Mouse (Mus musculus) skeletal muscle tissue, adult 2 months (tissue): Measurements from ENCODE around the gene Eme2.

Experiments
- DNase-seq: peaks from one replicate; pipeline ENCODE4 v3.0.0-alpha.2; 2012; ENCODE audit warnings: low read depth, low spot score

Gene Eme2

GRCm38 (mm10) chr17:24874989-24875388 is 19.9 kb downstream of the Eme2 start:
- no peak for DNase-seq

DNA sequence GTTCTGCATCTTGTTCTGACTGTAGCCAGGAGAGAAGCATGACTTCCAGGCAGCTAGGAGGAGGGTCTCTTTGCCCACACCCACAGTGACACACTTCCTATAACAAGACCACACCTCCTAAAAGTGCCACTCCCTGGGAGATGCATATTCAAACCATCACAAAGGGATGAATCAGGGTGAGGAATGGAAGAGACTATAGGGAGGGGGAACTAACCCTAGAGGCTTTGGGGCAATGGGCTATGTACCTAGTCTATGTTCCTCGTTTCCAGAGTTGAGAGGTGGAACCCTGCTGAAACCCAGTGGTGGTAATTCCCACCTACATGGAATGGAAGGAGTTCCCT is 20.5 kb downstream of the Eme2 start:
- no peak for DNase-seq

DNA sequence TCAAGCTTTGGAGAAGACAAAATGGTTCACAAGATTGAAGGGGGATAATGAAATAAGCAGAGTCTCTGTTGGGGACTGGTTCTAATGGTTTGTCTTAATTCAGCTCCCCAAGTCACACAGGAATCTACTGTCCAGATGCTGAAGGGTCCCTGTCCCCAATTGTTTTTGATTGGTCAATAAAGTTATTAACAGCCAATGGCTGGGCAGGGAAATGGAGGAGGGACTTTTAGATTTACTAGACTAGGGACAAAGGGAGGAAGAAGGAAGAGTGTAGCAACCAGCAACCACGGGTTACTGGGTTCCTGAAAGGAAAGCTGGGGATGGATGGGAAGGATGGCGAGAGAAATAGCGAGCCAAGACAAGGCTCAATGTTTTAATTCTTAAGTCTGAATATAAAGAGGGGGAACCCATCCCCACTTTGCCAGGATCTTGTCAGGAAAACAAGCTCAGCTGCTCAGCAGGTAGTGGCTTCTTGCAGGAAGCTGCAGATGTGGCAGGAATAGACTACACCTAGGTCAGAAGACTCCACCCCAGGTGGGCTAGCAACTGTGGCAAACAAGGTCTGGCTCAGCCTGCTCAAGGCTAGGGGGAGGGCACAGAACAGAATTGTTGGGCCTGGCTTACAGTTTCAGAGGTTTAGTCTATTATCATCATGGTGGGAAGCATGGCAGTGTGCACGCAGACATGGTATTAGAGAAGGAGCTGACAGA is 21.0 kb downstream of the Eme2 start:
- DNase-seq = no peak

- DNase-seq = no peak
Observed at GRCm38 (mm10) chr17:24867914-24868313, 27.0 kb downstream of the Eme2 start.

GRCm38 (mm10) chr17:24865776-24866175 is 29.1 kb downstream of the Eme2 start, which contains the start of gene Igfals:
TSS of gene Igfals (plus strand) at chr17:24865997.
- DNase-seq = no peak

DNA sequence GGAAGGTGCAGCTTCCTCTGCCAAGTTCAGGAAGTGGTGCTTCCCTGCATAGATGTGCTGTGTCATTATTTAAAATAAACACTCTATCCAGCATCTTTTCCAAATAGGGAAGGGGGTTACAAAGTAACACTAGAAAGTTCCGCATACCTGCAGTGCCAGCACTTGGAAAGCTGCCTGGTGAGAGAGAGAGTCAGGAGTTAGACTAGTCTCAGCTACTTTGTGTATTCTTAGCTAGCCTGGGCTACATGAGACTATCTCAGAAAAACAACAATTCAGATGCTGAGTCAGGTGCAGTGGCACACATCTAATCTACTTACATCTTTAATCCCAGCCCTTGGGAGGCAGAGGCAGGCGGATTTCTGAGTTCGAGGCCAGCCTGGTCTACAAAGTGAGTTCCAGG is 33.1 kb downstream of the Eme2 start:
- no peak for DNase-seq

- DNase-seq = no peak
Observed at GRCm38 (mm10) chr17:24860076-24860475, 34.8 kb downstream of the Eme2 start.

GRCm38 (mm10) chr17:24858967-24859366 is 35.9 kb downstream of the Eme2 start:
- peak; percentile 33 for DNase-seq

GRCm38 (mm10) chr17:24857831-24858470 is 36.9 kb downstream of the Eme2 start:
- DNase-seq = no peak

GRCm38 (mm10) chr17:24856589-24856988 is 38.3 kb downstream of the Eme2 start:
- DNase-seq = no peak

- no peak for DNase-seq
Observed at GRCm38 (mm10) chr17:24855838-24856464, 38.9 kb downstream of the Eme2 start.

DNA sequence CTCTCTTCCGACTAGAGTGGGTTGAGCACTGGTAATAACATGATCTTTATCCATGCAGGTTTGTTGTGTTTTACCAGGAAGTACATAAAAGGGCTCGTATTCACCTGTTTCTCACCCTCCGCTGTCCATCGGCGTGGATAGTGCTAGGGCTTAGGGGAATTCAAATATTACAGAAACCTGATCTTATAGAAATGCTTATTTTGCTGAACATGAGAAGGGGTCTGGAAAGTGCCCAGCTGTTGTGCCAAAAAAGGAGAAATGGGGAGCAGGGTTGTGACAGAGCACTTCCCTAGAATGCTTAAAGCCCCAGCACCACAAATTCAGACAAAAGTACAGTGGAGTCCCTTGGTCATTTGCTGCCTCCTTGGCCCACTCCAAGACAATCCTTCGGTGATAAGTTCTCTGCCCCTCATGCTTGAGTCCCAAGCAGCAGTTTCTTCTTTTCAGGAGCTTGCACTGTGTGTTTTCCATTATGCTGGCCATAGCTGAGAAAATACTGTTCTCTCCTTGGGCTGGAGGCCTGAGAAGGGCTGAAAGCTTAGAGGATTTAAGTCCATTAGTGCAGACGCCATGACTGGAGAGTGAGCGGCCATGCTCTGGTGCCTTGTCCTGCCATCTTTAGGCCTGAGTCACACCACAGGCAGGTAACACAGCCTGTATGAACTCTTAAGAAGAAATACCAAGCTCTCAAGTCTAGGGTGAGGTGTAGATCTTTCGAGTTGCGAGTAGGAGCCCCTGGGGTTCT is 43.3 kb downstream of the Eme2 start:
- DNase-seq = no peak

GRCm38 (mm10) chr17:24850773-24851127 is 44.1 kb downstream of the Eme2 start:
- no peak for DNase-seq

GRCm38 (mm10) chr17:24850065-24850772 is 44.7 kb downstream of the Eme2 start, which contains the start of gene Fahd1:
TSS of gene Fahd1 (minus strand) at chr17:24850364.
- peak; percentile 97 for DNase-seq

- no peak for DNase-seq
Observed at GRCm38 (mm10) chr17:24849733-24850064, 45.2 kb downstream of the Eme2 start.

- DNase-seq = no peak
Observed at GRCm38 (mm10) chr17:24848600-24849031, 46.3 kb downstream of the Eme2 start.

DNA sequence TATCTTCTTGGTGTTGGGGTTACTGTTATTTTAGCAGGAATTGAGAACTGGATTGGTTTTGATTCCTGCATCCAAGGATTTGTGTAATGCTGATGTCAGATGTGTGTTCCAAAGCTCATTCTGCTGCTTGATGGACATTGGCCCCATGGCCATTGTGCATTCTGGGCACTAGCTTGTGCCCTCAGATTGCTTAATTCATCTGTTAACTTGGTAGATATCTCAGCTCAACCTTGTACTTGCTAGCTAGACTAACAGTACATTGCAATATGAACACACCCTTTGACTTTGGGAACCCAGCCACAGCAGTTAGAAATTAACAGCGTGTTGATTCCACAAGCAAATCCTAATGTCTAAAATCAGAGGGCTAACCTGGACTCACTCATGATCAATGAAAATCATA is 47.5 kb downstream of the Eme2 start:
- no peak for DNase-seq

GRCm38 (mm10) chr17:24844525-24844924 is 50.4 kb downstream of the Eme2 start:
- DNase-seq = no peak

DNA sequence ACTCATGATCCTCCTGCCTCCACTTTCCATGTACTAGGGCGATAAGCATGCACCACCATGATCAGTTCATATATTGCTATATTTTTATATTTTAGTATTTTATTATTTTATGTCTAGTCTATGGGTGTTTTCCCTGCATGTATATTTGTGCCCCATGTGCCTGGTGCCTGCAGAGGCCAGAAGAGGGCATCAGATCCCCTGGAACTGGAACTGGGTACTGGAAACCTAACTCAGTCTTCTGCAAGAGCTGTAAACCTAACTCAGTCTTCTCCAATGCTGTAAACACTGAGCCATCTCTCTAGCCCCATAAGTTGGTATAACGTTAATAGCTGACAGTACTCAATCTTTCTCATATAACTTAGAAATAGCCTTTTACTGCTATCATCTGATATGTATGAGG is 52.3 kb downstream of the Eme2 start:
- no peak for DNase-seq

GRCm38 (mm10) chr17:24841133-24841532 is 53.8 kb downstream of the Eme2 start:
- no peak for DNase-seq

- no peak for DNase-seq
Observed at GRCm38 (mm10) chr17:24840341-24840740, 54.5 kb downstream of the Eme2 start.

- DNase-seq = no peak
Observed at GRCm38 (mm10) chr17:24839842-24840241, 55.0 kb downstream of the Eme2 start, which contains the start of gene Hagh. TSS of gene Hagh (plus strand) at chr17:24840143.
